Mouse (Mus musculus) hindbrain, embryonic 16.5 days (tissue): ENCODE measurements around the gene 2410004P03Rik. TPM values are rescaled to one million over a fixed set of nuclear protein-coding genes. Genes with fewer than 3 reads are reported as not detected.
A peak's percentile ranks its signal among the peaks of the same experiment; 100 is the strongest.

ENCODE experiments used
- ATAC-seq: fragments of 200-750 bp; cut with Nextera tagmentation; 2 replicates; pipeline ENCODE4 v1.8.0; 2017; ENCODE audit warnings: moderate TSS enrichment, moderate library complexity
- H3K27ac ChIP-seq: fragments of 300-500 bp; sonication (generic); 2 replicates; pipeline ENCODE4 v1.5.1; 2014; ENCODE audit warnings: low read depth, mild to moderate bottlenecking, control low read depth, low read length, moderate library complexity
- H3K27me3 ChIP-seq: fragments of 300-500 bp; sonication (generic); replicated peaks from 2 replicates; pipeline ENCODE4 v1.6.1; 2014; ENCODE audit warnings: low read length; ENCODE audit not compliant: control insufficient read depth, insufficient read depth
- H3K36me3 ChIP-seq: fragments of 300-500 bp; sonication (generic); 2 replicates; pipeline ENCODE4 v1.6.1; 2014; ENCODE audit warnings: mild to moderate bottlenecking, low read length, moderate library complexity, mixed read lengths; ENCODE audit not compliant: control insufficient read depth, insufficient read depth
- H3K4me1 ChIP-seq: fragments of 300-500 bp; sonication (generic); 2 replicates; pipeline ENCODE4 v1.6.1; 2014; ENCODE audit warnings: low read depth, low read length; ENCODE audit not compliant: control insufficient read depth, insufficient read depth
- H3K4me2 ChIP-seq: fragments of 300-500 bp; sonication (generic); 2 replicates; pipeline ENCODE4 v1.6.1; 2014; ENCODE audit warnings: mild to moderate bottlenecking, low read length, control low read depth, moderate library complexity
- H3K4me3 ChIP-seq: fragments of 300-500 bp; sonication (generic); 2 replicates; pipeline ENCODE4 v1.5.1; 2014; ENCODE audit warnings: mild to moderate bottlenecking, low read length, control low read depth, moderate library complexity
- H3K9ac ChIP-seq: fragments of 300-500 bp; sonication (generic); 2 replicates; pipeline ENCODE4 v1.6.1; 2014; ENCODE audit warnings: low read depth, mild to moderate bottlenecking, control low read depth, low read length, moderate library complexity
- H3K9me3 ChIP-seq: fragments of 300-500 bp; sonication (generic); 2 replicates; pipeline ENCODE4 v1.6.1; 2014; ENCODE audit warnings: mild to moderate bottlenecking, low read length, moderate library complexity; ENCODE audit not compliant: control insufficient read depth
- WGBS: fragments of 180-500 bp; shearing (Covaris S2); extraction: QIAGEN DNeasy Blood & Tissue Kit; methylation state at CpG from one replicate; pipeline ENCODE4 v1.1.7; 2014; 5-methylcytosine and 5-hydroxymethylcytosine counted together
- polyA plus RNA-seq: library from polyadenylated mRNA; unstranded; fragments of >200 nt; fragmentation: Nextera tagmentation; extraction: Ambion mirVana; gene quantifications from 2 replicates; pipeline ENCODE4 v1.2.1, GENCODE M21; 2015

2410004P03Rik gene
- polyA plus RNA-seq, 1 experiment from 2014 or later, result 8.2 TPM

DNA sequence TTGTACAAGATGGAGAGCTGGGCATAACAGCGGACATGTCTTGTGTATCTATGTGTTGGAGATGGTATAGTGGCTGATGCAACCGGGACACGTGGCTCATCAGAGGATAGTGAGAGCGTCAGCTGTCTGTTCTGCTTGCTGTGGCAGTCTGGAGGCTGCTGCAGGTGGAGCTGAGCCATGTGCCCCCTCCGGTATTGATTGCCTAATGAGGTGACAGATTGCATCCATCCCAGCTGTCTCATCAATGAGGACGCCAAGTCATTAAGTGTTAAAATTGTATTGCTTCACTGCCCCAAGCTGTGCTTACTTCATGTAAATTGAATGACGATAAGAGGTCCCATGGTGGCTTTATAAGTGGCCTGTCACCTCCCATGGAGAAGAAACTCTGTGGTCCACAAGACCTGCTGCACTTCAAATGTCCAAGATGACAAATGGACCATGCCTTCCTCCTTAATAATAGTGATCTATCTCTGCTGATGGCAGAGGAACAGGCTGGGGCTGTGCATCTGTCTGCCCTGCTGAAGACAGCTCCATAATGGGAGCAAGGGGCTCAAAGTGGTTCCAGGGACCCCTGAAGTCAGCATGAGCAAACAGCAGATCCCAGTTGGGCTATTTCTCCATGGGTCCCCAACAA, 37.6 kb upstream of the 2410004P03Rik start:
- no peak overlapping the region for H3K9ac ChIP-seq
- WGBS, result 31% methylated on average over 7 of the region's 7 CpGs
- no peaks in the 10 kb centered on the region for H3K9me3 ChIP-seq
- peaks cover 9% of the 10 kb centered on the region for H3K4me1 ChIP-seq
- H3K4me2 ChIP-seq, result no peak overlapping the region
- H3K4me3 ChIP-seq, result no peak overlapping the region
- no peaks in the 10 kb centered on the region; the same call in 1 of the 2 replicates for H3K27me3 ChIP-seq
- no peaks in the 10 kb centered on the region for H3K36me3 ChIP-seq
- ATAC-seq, result peak; percentile 87
- no peak overlapping the region for H3K27ac ChIP-seq

DNA sequence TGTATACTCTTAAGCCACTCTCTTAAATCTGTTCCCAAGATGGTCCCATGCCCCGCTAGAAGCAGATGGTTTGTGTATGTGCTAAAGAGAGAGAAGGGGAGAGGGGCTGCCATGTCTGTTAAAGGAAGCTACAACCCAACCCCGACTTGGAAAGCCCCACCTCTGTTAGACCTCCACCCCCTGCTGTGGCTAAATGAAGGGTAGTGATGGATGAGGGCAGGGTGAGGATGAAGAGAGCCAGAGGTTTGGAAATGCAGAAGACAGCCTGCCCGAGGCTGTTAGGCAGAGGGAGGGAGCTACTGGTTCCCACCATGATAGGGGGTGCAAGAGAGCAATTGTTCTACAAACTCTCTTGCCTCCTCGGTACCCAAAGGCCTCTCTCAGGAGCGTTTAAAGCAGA, 31.8 kb upstream of the 2410004P03Rik start:
- no peak overlapping the region for H3K4me3 ChIP-seq
- WGBS, result 49% methylated on average over 5 of the region's 5 CpGs
- no peak overlapping the region for H3K27ac ChIP-seq
- no peak overlapping the region for H3K4me2 ChIP-seq
- no peaks in the 10 kb centered on the region for H3K9me3 ChIP-seq
- no peaks in the 10 kb centered on the region for H3K4me1 ChIP-seq
- H3K36me3 ChIP-seq, result no peaks in the 10 kb centered on the region
- no peak for ATAC-seq
- H3K27me3 ChIP-seq, result no peaks in the 10 kb centered on the region
- no peak overlapping the region for H3K9ac ChIP-seq

- ATAC-seq, result no peak
- Histone ChIP-seq H3K4me1 (peaks cover 8% of the 10 kb centered on the region; the same call in 1 of the 2 replicates), H3K9me3 (no peaks in the 10 kb centered on the region), H3K4me3 (no peak overlapping the region), H3K27me3 (no peaks in the 10 kb centered on the region), H3K9ac (no peak overlapping the region), H3K4me2 (no peak overlapping the region), H3K36me3 (no peaks in the 10 kb centered on the region), H3K27ac (no peak overlapping the region)
- 59% methylated on average over 1 of the region's 1 CpGs for WGBS
Measured at GRCm38 (mm10) chr12:17040567-17040966, 29.0 kb upstream of the 2410004P03Rik start.

DNA sequence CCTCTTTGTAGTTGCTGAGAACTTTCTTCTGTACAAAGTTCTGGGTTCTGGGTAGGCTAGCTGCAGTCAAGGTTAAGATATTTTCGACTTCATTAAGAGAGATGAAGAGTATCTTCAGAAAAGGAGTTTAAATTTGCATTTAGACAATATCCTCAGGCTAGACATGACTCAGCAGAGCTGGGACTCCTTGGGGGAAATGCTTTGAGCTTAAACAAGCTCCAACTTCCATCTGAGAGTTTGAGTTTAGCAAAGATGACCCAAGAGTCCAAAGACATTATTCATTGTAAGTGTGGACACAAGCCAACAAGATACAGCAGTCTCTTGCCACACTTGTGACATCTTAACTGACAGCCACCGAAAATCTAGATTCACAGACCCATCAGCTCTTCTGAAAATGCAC, 27.9 kb upstream of the 2410004P03Rik start:
- Histone ChIP-seq H3K27ac (no peak overlapping the region), H3K4me2 (no peak overlapping the region), H3K36me3 (no peaks in the 10 kb centered on the region), H3K27me3 (no peaks in the 10 kb centered on the region), H3K9me3 (no peaks in the 10 kb centered on the region), H3K4me3 (no peak overlapping the region), H3K4me1 (peaks cover 8% of the 10 kb centered on the region; the same call in 1 of the 2 replicates), H3K9ac (no peak overlapping the region)
- 71% methylated on average over 2 of the region's 2 CpGs for WGBS
- ATAC-seq, result no peak

GRCm38 (mm10) chr12:17038246-17038645, 26.7 kb upstream of the 2410004P03Rik start:
- Histone ChIP-seq H3K9ac (no peak overlapping the region), H3K27ac (no peak overlapping the region), H3K4me3 (no peak overlapping the region), H3K4me2 (no peak overlapping the region), H3K9me3 (no peaks in the 10 kb centered on the region), H3K36me3 (no peaks in the 10 kb centered on the region), H3K4me1 (peaks cover 8% of the 10 kb centered on the region; the same call in 1 of the 2 replicates), H3K27me3 (no peaks in the 10 kb centered on the region)
- 56% methylated on average over 6 of the region's 6 CpGs for WGBS
- ATAC-seq, result no peak

DNA sequence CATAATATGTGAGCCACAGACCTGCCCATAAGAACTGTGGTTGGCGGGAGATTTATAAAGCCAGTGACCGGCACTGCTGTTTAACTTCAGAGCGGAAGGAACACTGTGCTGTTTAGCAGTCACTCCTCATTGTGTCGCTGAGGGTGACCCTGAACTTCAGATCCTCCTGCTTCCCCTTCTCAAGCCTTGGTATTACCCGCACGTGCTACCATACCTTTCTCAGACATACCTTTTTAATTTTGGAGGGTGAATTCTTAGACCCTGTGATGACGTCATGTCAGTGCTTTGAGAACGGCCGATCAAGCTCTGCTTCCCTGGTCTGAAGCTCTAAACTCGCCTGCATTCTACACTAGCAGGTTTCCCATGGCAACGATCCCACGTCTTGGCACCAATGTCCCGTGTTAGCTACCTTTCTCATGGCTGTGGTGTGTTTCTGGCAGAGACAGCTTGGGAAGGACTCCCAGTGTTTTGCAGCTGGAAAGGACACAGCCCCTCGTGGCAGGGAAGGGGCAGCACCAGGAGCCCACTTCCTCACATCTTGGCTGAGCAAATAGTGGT, 25.6 kb upstream of the 2410004P03Rik start:
- 0 out of 2 replicates have a peak, but pooled peaks have one; percentile 12 for ATAC-seq
- peaks cover 8% of the 10 kb centered on the region; the same call in 1 of the 2 replicates for H3K4me1 ChIP-seq
- no peak overlapping the region for H3K27ac ChIP-seq
- H3K9ac ChIP-seq, result no peak overlapping the region
- no peaks in the 10 kb centered on the region for H3K27me3 ChIP-seq
- H3K4me3 ChIP-seq, result no peak overlapping the region
- 49% methylated on average over 14 of the region's 14 CpGs for WGBS
- H3K36me3 ChIP-seq, result no peaks in the 10 kb centered on the region
- H3K4me2 ChIP-seq, result no peak overlapping the region
- H3K9me3 ChIP-seq, result no peaks in the 10 kb centered on the region

DNA sequence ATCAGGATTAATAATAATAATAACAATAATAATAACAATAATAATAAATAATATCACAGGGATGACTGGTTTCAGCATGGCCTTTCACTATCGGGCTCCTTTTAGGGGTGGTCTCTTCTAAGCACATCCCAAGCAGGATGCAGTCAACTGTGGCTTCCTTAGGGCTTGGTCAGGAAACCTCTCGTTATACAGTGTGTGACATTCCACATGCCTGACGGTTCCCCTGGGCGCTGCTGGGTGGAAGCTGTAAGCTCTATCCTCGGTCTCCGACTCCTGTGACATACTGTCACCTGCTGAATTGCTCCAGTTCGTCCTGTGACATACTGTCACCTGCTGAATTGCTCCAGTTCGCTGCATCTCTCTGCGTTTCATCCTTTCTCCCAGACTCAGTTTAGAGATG, 25.0 kb upstream of the 2410004P03Rik start:
- H3K9ac ChIP-seq, result 0 out of 2 replicates have a peak overlapping the region, but pooled peaks have one; percentile 15
- H3K9me3 ChIP-seq, result no peaks in the 10 kb centered on the region
- H3K27me3 ChIP-seq, result no peaks in the 10 kb centered on the region
- H3K4me3 ChIP-seq, result no peak overlapping the region
- H3K27ac ChIP-seq, result no peak overlapping the region
- peaks cover 8% of the 10 kb centered on the region; the same call in 1 of the 2 replicates for H3K4me1 ChIP-seq
- no peak overlapping the region for H3K4me2 ChIP-seq
- H3K36me3 ChIP-seq, result no peaks in the 10 kb centered on the region
- peak; percentile 46; the same call in 1 of the 2 replicates for ATAC-seq
- 37% methylated on average over 9 of the region's 9 CpGs for WGBS

- Histone ChIP-seq H3K4me3 (no peak overlapping the region), H3K9me3 (no peaks in the 10 kb centered on the region), H3K9ac (no peak overlapping the region), H3K4me2 (no peak overlapping the region), H3K27me3 (no peaks in the 10 kb centered on the region), H3K4me1 (peaks cover 8% of the 10 kb centered on the region; the same call in 1 of the 2 replicates), H3K36me3 (no peaks in the 10 kb centered on the region), H3K27ac (no peak overlapping the region)
- 73% methylated on average over 2 of the region's 2 CpGs for WGBS
- ATAC-seq, result no peak
Measured at GRCm38 (mm10) chr12:17035128-17035527, 23.6 kb upstream of the 2410004P03Rik start.

- no peak for ATAC-seq
- H3K4me3 ChIP-seq, result no peak overlapping the region
- H3K27ac ChIP-seq, result no peak overlapping the region
- H3K9me3 ChIP-seq, result no peaks in the 10 kb centered on the region
- no peak overlapping the region for H3K9ac ChIP-seq
- peaks cover 8% of the 10 kb centered on the region; the same call in 1 of the 2 replicates for H3K4me1 ChIP-seq
- no peaks in the 10 kb centered on the region for H3K36me3 ChIP-seq
- no peak overlapping the region for H3K4me2 ChIP-seq
- no peaks in the 10 kb centered on the region for H3K27me3 ChIP-seq
- WGBS, result 86% methylated on average over 5 of the region's 5 CpGs
Measured at GRCm38 (mm10) chr12:17034671-17035070, 23.1 kb upstream of the 2410004P03Rik start.
